Mouse (Mus musculus) thymus, adult 18-20 months (tissue): ENCODE results near the gene Snx30.
A peak's percentile ranks its signal among the peaks of the same experiment; 100 is the strongest.

Experiments
- DNase-seq, 2 experiments: peaks; one replicate each; pipeline ENCODE4 v3.0.0; 2022; ENCODE audit warnings: mixed read lengths in 2 of 2

Snx30 gene

DNA sequence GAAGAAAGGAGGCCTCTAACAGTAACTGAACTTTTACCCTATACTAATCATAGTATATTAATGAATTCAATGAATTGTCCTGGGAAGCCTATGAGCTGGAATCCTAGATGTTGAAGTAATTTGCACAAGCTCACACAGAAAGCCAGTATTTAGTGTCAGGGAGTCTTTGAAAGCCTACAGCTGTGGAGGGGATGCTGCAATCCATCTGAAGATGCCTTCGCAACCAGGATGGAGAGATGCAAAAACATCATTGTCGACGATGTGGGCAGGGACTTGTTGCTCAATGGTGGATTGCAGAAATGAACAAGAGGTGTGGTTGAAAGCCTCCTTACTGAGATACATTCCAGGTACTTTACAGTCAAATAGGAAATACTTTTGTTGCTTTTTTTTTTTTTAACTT is 112.3 kb downstream of the Snx30 start:
- DNase-seq = no peak

GRCm38 (mm10) chr4:59925082-59925481 is 119.4 kb downstream of the Snx30 start:
- peak; percentile 17 to 49 for DNase-seq

DNA sequence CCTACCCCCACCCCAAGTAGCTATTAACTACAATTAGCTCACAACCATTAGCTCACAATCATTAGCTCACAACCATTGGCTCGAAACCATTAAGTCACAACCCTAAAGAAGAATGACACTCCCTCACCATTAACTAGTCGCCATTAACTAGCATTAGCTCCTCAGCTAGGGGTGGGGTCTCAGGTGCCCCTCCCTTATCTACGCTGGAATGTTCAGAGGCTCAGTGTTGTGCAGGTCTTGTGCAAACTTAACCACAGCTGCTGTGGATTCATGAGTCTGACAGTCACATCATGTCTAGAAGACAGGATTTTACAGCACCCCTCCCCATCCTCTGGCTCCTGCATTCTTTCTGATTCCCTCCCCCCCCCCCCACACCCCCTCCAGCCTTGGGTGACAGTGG is 122.0 kb downstream of the Snx30 start:
- DNase-seq = no peak

GRCm38 (mm10) chr4:59928347-59928746 is 122.7 kb downstream of the Snx30 start:
- DNase-seq = peak; percentile 65 to 71

DNA sequence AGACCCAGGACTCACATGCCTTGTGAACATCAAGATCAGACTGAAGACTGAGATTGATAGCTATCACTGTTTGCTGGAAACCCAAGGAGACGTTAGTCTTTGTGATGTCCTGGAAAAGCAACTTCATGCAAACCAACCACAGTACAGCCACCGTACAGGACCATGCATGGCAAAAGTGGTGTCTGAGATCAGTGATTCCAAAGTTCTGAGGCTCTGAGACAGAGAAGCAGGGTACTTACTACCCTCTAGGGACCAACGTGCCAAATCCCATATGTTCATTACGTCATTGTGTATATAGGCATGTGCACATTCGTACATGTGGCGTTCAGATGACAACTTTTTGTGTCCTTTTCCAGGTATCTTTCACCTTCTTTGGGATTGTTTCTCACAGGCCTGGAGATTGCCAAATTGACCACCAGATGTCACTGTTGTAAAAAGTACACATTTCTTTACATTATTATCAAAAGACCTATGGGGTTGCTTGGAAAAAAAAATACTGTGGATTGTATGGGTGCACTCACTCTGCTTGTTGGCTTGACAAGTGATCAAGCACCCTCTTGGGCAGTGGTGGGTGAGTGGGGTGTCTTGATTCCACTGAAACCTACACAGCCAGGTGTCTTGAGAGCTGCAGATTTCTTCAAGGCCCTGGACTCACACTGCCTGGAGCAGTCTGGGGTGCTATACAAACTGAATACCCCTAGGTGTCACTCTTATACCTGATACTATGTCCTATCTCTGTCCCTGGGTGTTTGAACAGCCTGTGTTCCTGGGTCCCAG is 127.1 kb downstream of the Snx30 start:
- DNase-seq = peak in 1 of 2 experiments; percentile 10

GRCm38 (mm10) chr4:59937543-59937942 is 131.9 kb downstream of the Snx30 start:
- DNase-seq = no peak
